Mouse (Mus musculus) lung, embryonic 16.5 days (tissue): Measurements from ENCODE around the gene Klf3. TPM values are rescaled to one million over a fixed set of nuclear protein-coding genes. Genes with fewer than 3 reads are reported as not detected.

Experiments
- ATAC-seq: fragments of 200-750 bp; cut with Nextera tagmentation; 2 replicates; pipeline ENCODE4 v1.8.0; 2017; ENCODE audit warnings: low read depth, mild to moderate bottlenecking, moderate library complexity
- H3K27ac ChIP-seq: fragments of 300-500 bp; sonication (generic); 2 replicates; pipeline ENCODE4 v1.5.1; 2014; ENCODE audit warnings: mild to moderate bottlenecking, control low read depth, low read length
- H3K27me3 ChIP-seq: fragments of 300-500 bp; sonication (generic); 2 replicates; pipeline ENCODE4 v1.6.1; 2014; ENCODE audit warnings: low read depth, low read length, mixed read lengths; ENCODE audit not compliant: control insufficient read depth, insufficient read depth
- H3K36me3 ChIP-seq: fragments of 300-500 bp; sonication (generic); 2 replicates; pipeline ENCODE4 v1.6.1; 2014; ENCODE audit warnings: low read length; ENCODE audit not compliant: control insufficient read depth, insufficient read depth
- H3K4me1 ChIP-seq: fragments of 300-500 bp; sonication (generic); replicated peaks from 2 replicates; pipeline ENCODE4 v1.6.1; 2014; ENCODE audit warnings: low read length, mixed read lengths; ENCODE audit not compliant: control insufficient read depth, insufficient read depth
- H3K4me2 ChIP-seq: fragments of 300-500 bp; sonication (generic); 2 replicates; pipeline ENCODE4 v1.6.1; 2014; ENCODE audit warnings: low read depth, low read length, control low read depth
- H3K4me3 ChIP-seq: fragments of 300-500 bp; sonication (generic); 2 replicates; pipeline ENCODE4 v1.5.1; 2014; ENCODE audit warnings: mild to moderate bottlenecking, low read length, control low read depth
- H3K9ac ChIP-seq: fragments of 300-500 bp; sonication (generic); 2 replicates; pipeline ENCODE4 v1.6.1; 2014; ENCODE audit warnings: low read length, control low read depth
- H3K9me3 ChIP-seq: fragments of 300-500 bp; sonication (generic); 2 replicates; pipeline ENCODE4 v1.6.1; 2016; ENCODE audit warnings: low read length; ENCODE audit not compliant: control insufficient read depth
- WGBS: fragments of 180-500 bp; shearing (Covaris S2); extraction: QIAGEN DNeasy Blood & Tissue Kit; methylation state at CpG from one replicate; pipeline ENCODE4 v1.1.7; 2014; 5-methylcytosine and 5-hydroxymethylcytosine counted together
- polyA plus RNA-seq: library from polyadenylated mRNA; unstranded; fragments of >200 nt; fragmentation: Nextera tagmentation; extraction: Ambion mirVana; gene quantifications from 2 replicates; pipeline ENCODE4 v1.2.1, GENCODE M21; 2015

Klf3 gene
- polyA plus RNA-seq, 1 experiment from 2014 or later: 61.5 TPM

- ATAC-seq: no peak
- H3K4me2 ChIP-seq: no peak overlapping the region
- peaks cover 84% of the 10 kb centered on the region for H3K36me3 ChIP-seq
- peaks cover 6% of the 10 kb centered on the region; the same call in 1 of the 2 replicates for H3K4me1 ChIP-seq
- H3K27me3 ChIP-seq: no peaks in the 10 kb centered on the region
- no peak overlapping the region for H3K9ac ChIP-seq
- H3K4me3 ChIP-seq: no peak overlapping the region
- H3K9me3 ChIP-seq: no peaks in the 10 kb centered on the region
- no peak overlapping the region for H3K27ac ChIP-seq
- 95% methylated on average over 11 of the region's 11 CpGs for WGBS
Measured at GRCm38 (mm10) chr5:64823431-64823830, 20.2 kb downstream of the Klf3 start.

- 96% methylated on average over 3 of the region's 3 CpGs for WGBS
- Histone ChIP-seq H3K27me3 (no peaks in the 10 kb centered on the region), H3K27ac (no peak overlapping the region), H3K9ac (no peak overlapping the region), H3K4me2 (no peak overlapping the region), H3K36me3 (peaks cover 87% of the 10 kb centered on the region), H3K4me3 (no peak overlapping the region), H3K4me1 (no peaks in the 10 kb centered on the region), H3K9me3 (no peaks in the 10 kb centered on the region)
- no peak for ATAC-seq
Measured at GRCm38 (mm10) chr5:64824765-64825164, 21.6 kb downstream of the Klf3 start.

GRCm38 (mm10) chr5:64825496-64825895, 22.3 kb downstream of the Klf3 start:
- no peak overlapping the region for H3K4me3 ChIP-seq
- no peaks in the 10 kb centered on the region for H3K9me3 ChIP-seq
- H3K4me1 ChIP-seq: no peaks in the 10 kb centered on the region
- no peak overlapping the region for H3K27ac ChIP-seq
- H3K27me3 ChIP-seq: no peaks in the 10 kb centered on the region
- H3K4me2 ChIP-seq: no peak overlapping the region
- 82% methylated on average over 7 of the region's 7 CpGs for WGBS
- no peak for ATAC-seq
- peaks cover 87% of the 10 kb centered on the region for H3K36me3 ChIP-seq
- H3K9ac ChIP-seq: no peak overlapping the region

GRCm38 (mm10) chr5:64827151-64827550, 24.0 kb downstream of the Klf3 start:
- WGBS: 94% methylated on average over 12 of the region's 12 CpGs
- 0 out of 2 replicates have a peak, but pooled peaks cover 3% of the 10 kb centered on the region for H3K4me1 ChIP-seq

GRCm38 (mm10) chr5:64828314-64828713, 25.1 kb downstream of the Klf3 start:
- Histone ChIP-seq H3K27me3 (no peaks in the 10 kb centered on the region), H3K4me1 (0 out of 2 replicates have a peak, but pooled peaks cover 3% of the 10 kb centered on the region), H3K36me3 (peaks cover 72% of the 10 kb centered on the region), H3K27ac (no peak overlapping the region), H3K4me2 (no peak overlapping the region), H3K9me3 (0 out of 2 replicates have a peak, but pooled peaks cover 3% of the 10 kb centered on the region), H3K9ac (no peak overlapping the region), H3K4me3 (no peak overlapping the region)
- WGBS: 83% methylated on average over 9 of the region's 9 CpGs
- ATAC-seq: no peak

More at GRCm38 (mm10) chr5:64827151-64827550, 24.0 kb downstream of the Klf3 start:
- Histone ChIP-seq H3K4me2 (no peak overlapping the region), H3K36me3 (peaks cover 78% of the 10 kb centered on the region), H3K27ac (no peak overlapping the region), H3K27me3 (no peaks in the 10 kb centered on the region), H3K9ac (no peak overlapping the region), H3K9me3 (no peaks in the 10 kb centered on the region), H3K4me3 (no peak overlapping the region)
- no peak for ATAC-seq

- no peak for ATAC-seq
- Histone ChIP-seq H3K9me3 (0 out of 2 replicates have a peak, but pooled peaks cover 3% of the 10 kb centered on the region), H3K4me3 (no peak overlapping the region), H3K27me3 (no peaks in the 10 kb centered on the region), H3K4me2 (no peak overlapping the region), H3K9ac (no peak overlapping the region), H3K36me3 (peaks cover 61% of the 10 kb centered on the region), H3K4me1 (0 out of 2 replicates have a peak, but pooled peaks cover 3% of the 10 kb centered on the region), H3K27ac (no peak overlapping the region)
- WGBS: 92% methylated on average over 10 of the region's 10 CpGs
Measured at GRCm38 (mm10) chr5:64829606-64830005, 26.4 kb downstream of the Klf3 start.

GRCm38 (mm10) chr5:64830773-64831172, 27.6 kb downstream of the Klf3 start:
- Histone ChIP-seq H3K9ac (no peak overlapping the region), H3K27me3 (no peaks in the 10 kb centered on the region), H3K4me3 (no peak overlapping the region), H3K36me3 (peaks cover 54% of the 10 kb centered on the region), H3K4me2 (no peak overlapping the region), H3K4me1 (0 out of 2 replicates have a peak, but pooled peaks cover 3% of the 10 kb centered on the region), H3K27ac (no peak overlapping the region), H3K9me3 (0 out of 2 replicates have a peak, but pooled peaks cover 3% of the 10 kb centered on the region)
- WGBS: 86% methylated on average over 3 of the region's 3 CpGs
- no peak for ATAC-seq

GRCm38 (mm10) chr5:64833410-64833809, 30.2 kb downstream of the Klf3 start:
- Histone ChIP-seq H3K36me3 (peaks cover 30% of the 10 kb centered on the region), H3K9ac (no peak overlapping the region), H3K27me3 (no peaks in the 10 kb centered on the region), H3K4me1 (0 out of 2 replicates have a peak, but pooled peaks cover 3% of the 10 kb centered on the region), H3K9me3 (0 out of 2 replicates have a peak, but pooled peaks cover 3% of the 10 kb centered on the region), H3K4me2 (no peak overlapping the region), H3K27ac (no peak overlapping the region), H3K4me3 (no peak overlapping the region)
- no peak for ATAC-seq

- Histone ChIP-seq H3K36me3 (peaks cover 24% of the 10 kb centered on the region), H3K4me2 (no peak overlapping the region), H3K4me1 (peaks cover 7% of the 10 kb centered on the region), H3K9me3 (0 out of 2 replicates have a peak, but pooled peaks cover 3% of the 10 kb centered on the region), H3K4me3 (no peak overlapping the region), H3K27ac (no peak overlapping the region), H3K27me3 (no peaks in the 10 kb centered on the region), H3K9ac (no peak overlapping the region)
- 66% methylated on average over 1 of the region's 1 CpGs for WGBS
- no peak for ATAC-seq
Measured at GRCm38 (mm10) chr5:64834213-64834612, 31.0 kb downstream of the Klf3 start.
